Comparison of ENCODE assay signal across 8 mouse cellular contexts in the genomic region with DNA sequence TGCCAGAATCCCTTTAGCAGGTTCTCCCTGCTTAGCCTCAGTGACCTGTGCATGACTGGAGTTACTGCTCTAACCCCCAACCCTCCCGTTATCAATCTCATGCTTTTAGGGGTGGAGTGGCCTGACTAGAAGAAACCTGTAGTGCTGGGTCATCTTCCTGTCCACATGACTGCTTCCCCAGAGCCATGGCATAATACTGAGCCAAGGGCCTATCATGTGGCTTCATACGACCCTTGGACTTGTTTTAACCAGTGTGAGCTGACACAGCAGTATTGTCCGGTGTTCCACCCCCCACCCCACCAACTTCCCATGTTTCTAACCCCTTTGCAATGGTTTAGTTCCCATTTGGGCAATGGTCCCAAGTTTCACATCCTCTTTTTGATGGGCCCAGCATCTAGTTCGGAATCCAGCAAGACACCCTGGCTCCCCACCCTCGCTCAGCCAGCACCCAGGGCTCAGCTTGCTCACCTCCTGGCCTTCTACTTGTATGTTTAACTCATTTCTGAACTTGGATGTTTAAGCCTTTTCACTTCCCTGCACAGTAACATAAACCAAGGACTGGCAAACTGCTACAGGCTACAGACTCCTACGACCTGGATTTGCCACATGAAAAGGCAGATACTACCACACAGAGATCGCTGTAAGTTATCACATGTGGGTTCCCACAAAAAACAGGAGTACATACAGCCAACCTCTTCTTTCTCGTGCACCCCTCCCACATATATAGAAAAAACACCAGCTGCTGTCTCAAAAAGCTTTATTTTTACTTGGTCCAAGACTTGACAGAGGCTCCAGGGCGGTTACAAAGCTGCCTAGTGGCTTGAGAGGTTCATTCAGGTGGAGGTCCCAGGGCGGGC. TPM values are rescaled to one million over a fixed set of nuclear protein-coding genes. Genes with fewer than 3 reads are reported as not detected.
DNase-seq lines count a peak whose midpoint lies in the region; ATAC-seq and TF ChIP-seq lines count a peak whose summit lies in the region.

No protein-coding gene starts in this region.

- DNase-seq in layer of hippocampus, adult 2 months (ENCODE audit: low spot score in 2 of 2), result no peak
- no peak for DNase-seq in layer of hippocampus, postnatal 10 days (ENCODE audit: low spot score in 2 of 2)
- DNase-seq in liver, embryonic 13.5 days, result peak; percentile 63
- DNase-seq in ovary, adult 18-20 months (ENCODE audit: low spot score), result no peak
- no peak for DNase-seq in thymus, postnatal 4 days

- no peak for TF ChIP-seq CTCF in layer of hippocampus, adult 2 months (conservative IDR thresholded peaks at IDR 0.05)

- no peak for ATAC-seq in embryonic facial prominence, embryonic 13.5 days (ENCODE audit: insufficient number of reproducible peaks, insufficient read depth, low FRiP score, low TSS enrichment, low read depth)
- ATAC-seq in hindbrain, embryonic 15.5 days (ENCODE audit: low FRiP score, low read depth), result no peak
- peak; percentile 19 for ATAC-seq in liver, embryonic 13.5 days (ENCODE audit: low read depth)
- ATAC-seq in neural tube, embryonic 13.5 days (ENCODE audit: low read depth), result no peak

- WGBS in embryonic facial prominence, embryonic 13.5 days, result 58% methylated on average over 10 of the region's 10 CpGs
- 61% methylated on average over 10 of the region's 10 CpGs for WGBS in hindbrain, embryonic 15.5 days
- 44% methylated on average over 10 of the region's 10 CpGs for WGBS in liver, embryonic 13.5 days (ENCODE audit: insufficient replicate concordance)
- WGBS in neural tube, embryonic 13.5 days, result 74% methylated on average over 10 of the region's 10 CpGs

- peak overlapping the region; percentile 96 for H3K4me3 ChIP-seq in layer of hippocampus, adult 2 months
- H3K4me3 ChIP-seq in embryonic facial prominence, embryonic 13.5 days, result peak overlapping the region; percentile 80
- peak overlapping the region; percentile 77 for H3K4me3 ChIP-seq in hindbrain, embryonic 15.5 days
- H3K4me3 ChIP-seq in liver, embryonic 13.5 days (replicated peaks), result peak overlapping the region; percentile 78
- H3K4me3 ChIP-seq in neural tube, embryonic 13.5 days, result peak overlapping the region; percentile 69

- H3K36me3 ChIP-seq in embryonic facial prominence, embryonic 13.5 days, result peaks cover 66% of the 10 kb centered on the region
- peaks cover 33% of the 10 kb centered on the region for H3K36me3 ChIP-seq in hindbrain, embryonic 15.5 days
- peaks cover 47% of the 10 kb centered on the region for H3K36me3 ChIP-seq in liver, embryonic 13.5 days
- H3K36me3 ChIP-seq in neural tube, embryonic 13.5 days, result peaks cover 63% of the 10 kb centered on the region

- H3K9ac ChIP-seq in embryonic facial prominence, embryonic 13.5 days, result peak overlapping the region; percentile 93
- peak overlapping the region; percentile 86 for H3K9ac ChIP-seq in hindbrain, embryonic 15.5 days
- H3K9ac ChIP-seq in liver, embryonic 13.5 days, result peak overlapping the region; percentile 95
- H3K9ac ChIP-seq in neural tube, embryonic 13.5 days, result peak overlapping the region; percentile 90

- peak overlapping the region; percentile 84 for H3K4me2 ChIP-seq in embryonic facial prominence, embryonic 13.5 days
- peak overlapping the region; percentile 87 for H3K4me2 ChIP-seq in hindbrain, embryonic 15.5 days
- H3K4me2 ChIP-seq in liver, embryonic 13.5 days, result peak overlapping the region; percentile 81
- peak overlapping the region; percentile 96 for H3K4me2 ChIP-seq in neural tube, embryonic 13.5 days

- H3K4me1 ChIP-seq in embryonic facial prominence, embryonic 13.5 days, result peaks cover 41% of the 10 kb centered on the region
- H3K4me1 ChIP-seq in hindbrain, embryonic 15.5 days (replicated peaks), result peaks cover 39% of the 10 kb centered on the region
- peaks cover 53% of the 10 kb centered on the region for H3K4me1 ChIP-seq in liver, embryonic 13.5 days (replicated peaks)
- H3K4me1 ChIP-seq in neural tube, embryonic 13.5 days (replicated peaks), result peaks cover 44% of the 10 kb centered on the region

- no peaks in the 10 kb centered on the region for H3K9me3 ChIP-seq in embryonic facial prominence, embryonic 13.5 days
- H3K9me3 ChIP-seq in hindbrain, embryonic 15.5 days, result no peaks in the 10 kb centered on the region
- no peaks in the 10 kb centered on the region for H3K9me3 ChIP-seq in liver, embryonic 13.5 days (replicated peaks)
- H3K9me3 ChIP-seq in neural tube, embryonic 13.5 days, result no peaks in the 10 kb centered on the region

- no peaks in the 10 kb centered on the region for H3K27me3 ChIP-seq in embryonic facial prominence, embryonic 13.5 days
- no peaks in the 10 kb centered on the region for H3K27me3 ChIP-seq in hindbrain, embryonic 15.5 days
- H3K27me3 ChIP-seq in liver, embryonic 13.5 days, result no peaks in the 10 kb centered on the region
- H3K27me3 ChIP-seq in neural tube, embryonic 13.5 days, result no peaks in the 10 kb centered on the region

- peak overlapping the region; percentile 72 for H3K27ac ChIP-seq in layer of hippocampus, adult 2 months
- peak overlapping the region; percentile 44; the same call in 1 of the 2 replicates for H3K27ac ChIP-seq in embryonic facial prominence, embryonic 13.5 days
- peak overlapping the region; percentile 95 for H3K27ac ChIP-seq in hindbrain, embryonic 15.5 days (replicated peaks)
- H3K27ac ChIP-seq in liver, embryonic 13.5 days, result peak overlapping the region; percentile 98
- H3K27ac ChIP-seq in neural tube, embryonic 13.5 days (replicated peaks), result peak overlapping the region; percentile 97

RNA-seq across cellular contexts. Expression of a gene that starts 2.3 kb away (rescaled TPM):
- total RNA-seq in layer of hippocampus, adult 2 months (2021), result 100 to 1,000 TPM; 186 to 204 TPM
- total RNA-seq in layer of hippocampus, postnatal 10 days (2021), result 100 to 1,000 TPM; 429 to 433 TPM
- 5,253 and 5,612 TPM in 2 replicates for polyA plus RNA-seq in embryonic facial prominence, embryonic 13.5 days (2015; fragmentation: Nextera tagmentation; extraction: Ambion mirVana)
- 5,657 and 5,762 TPM in 2 replicates for polyA plus RNA-seq in hindbrain, embryonic 15.5 days (2015; fragmentation: Nextera tagmentation; extraction: Ambion mirVana)
- 7,621 and 8,262 TPM in 2 replicates for polyA plus RNA-seq in liver, embryonic 13.5 days (2015; fragmentation: Nextera tagmentation; extraction: Ambion mirVana)
- 6,282 and 6,442 TPM in 2 replicates for polyA plus RNA-seq in neural tube, embryonic 13.5 days (2015; fragmentation: Nextera tagmentation; extraction: Ambion mirVana)

RNA-seq across cellular contexts. Expression of a gene that starts 9.3 kb away (rescaled TPM):
- 10 to 100 TPM; 73.2 to 77.6 TPM for total RNA-seq in layer of hippocampus, adult 2 months (2021)
- total RNA-seq in layer of hippocampus, postnatal 10 days (2021), result 100 to 1,000 TPM; 103 to 123 TPM
- 154 and 190 TPM in 2 replicates for polyA plus RNA-seq in embryonic facial prominence, embryonic 13.5 days (2015; fragmentation: Nextera tagmentation; extraction: Ambion mirVana)
- polyA plus RNA-seq in hindbrain, embryonic 15.5 days (2015; fragmentation: Nextera tagmentation; extraction: Ambion mirVana), result 245 and 250 TPM in 2 replicates
- 104 and 106 TPM in 2 replicates for polyA plus RNA-seq in liver, embryonic 13.5 days (2015; fragmentation: Nextera tagmentation; extraction: Ambion mirVana)
- polyA plus RNA-seq in neural tube, embryonic 13.5 days (2015; fragmentation: Nextera tagmentation; extraction: Ambion mirVana), result 184 and 237 TPM in 2 replicates

RNA-seq across cellular contexts. Expression of a gene that starts 19.5 kb away (rescaled TPM):
- 10 to 100 TPM; 35.0 to 37.2 TPM for total RNA-seq in layer of hippocampus, adult 2 months (2021)
- total RNA-seq in layer of hippocampus, postnatal 10 days (2021), result 10 to 100 TPM; 44.5 to 44.9 TPM
- polyA plus RNA-seq in embryonic facial prominence, embryonic 13.5 days (2015; fragmentation: Nextera tagmentation; extraction: Ambion mirVana), result 141 and 148 TPM in 2 replicates
- 108 and 110 TPM in 2 replicates for polyA plus RNA-seq in hindbrain, embryonic 15.5 days (2015; fragmentation: Nextera tagmentation; extraction: Ambion mirVana)
- polyA plus RNA-seq in liver, embryonic 13.5 days (2015; fragmentation: Nextera tagmentation; extraction: Ambion mirVana), result 111 and 119 TPM in 2 replicates
- polyA plus RNA-seq in neural tube, embryonic 13.5 days (2015; fragmentation: Nextera tagmentation; extraction: Ambion mirVana), result 89.7 and 111 TPM in 2 replicates

RNA-seq across cellular contexts. Expression of a gene that starts 22.8 kb away (rescaled TPM):
- 10 to 100 TPM; 16.1 to 20.3 TPM for total RNA-seq in layer of hippocampus, adult 2 months (2021)
- total RNA-seq in layer of hippocampus, postnatal 10 days (2021), result 10 to 100 TPM; 18.9 to 20.9 TPM
- 38.0 and 39.6 TPM in 2 replicates for polyA plus RNA-seq in embryonic facial prominence, embryonic 13.5 days (2015; fragmentation: Nextera tagmentation; extraction: Ambion mirVana)
- 23.4 and 25.1 TPM in 2 replicates for polyA plus RNA-seq in hindbrain, embryonic 15.5 days (2015; fragmentation: Nextera tagmentation; extraction: Ambion mirVana)
- polyA plus RNA-seq in liver, embryonic 13.5 days (2015; fragmentation: Nextera tagmentation; extraction: Ambion mirVana), result 4.1 and 5.1 TPM in 2 replicates
- 21.5 and 25.9 TPM in 2 replicates for polyA plus RNA-seq in neural tube, embryonic 13.5 days (2015; fragmentation: Nextera tagmentation; extraction: Ambion mirVana)

RNA-seq across cellular contexts. Expression of a gene that starts 24.2 kb away (rescaled TPM):
- total RNA-seq in layer of hippocampus, adult 2 months (2021), result not detected
- total RNA-seq in layer of hippocampus, postnatal 10 days (2021), result under 1 TPM in 1 of 2 experiments, not detected in 1; 0.23 TPM
- 0.59 and 1.2 TPM in 2 replicates for polyA plus RNA-seq in embryonic facial prominence, embryonic 13.5 days (2015; fragmentation: Nextera tagmentation; extraction: Ambion mirVana)
- polyA plus RNA-seq in hindbrain, embryonic 15.5 days (2015; fragmentation: Nextera tagmentation; extraction: Ambion mirVana), result 0.13 and 0.30 TPM in 2 replicates
- polyA plus RNA-seq in liver, embryonic 13.5 days (2015; fragmentation: Nextera tagmentation; extraction: Ambion mirVana), result 0.80 and 0.87 TPM in 2 replicates
- polyA plus RNA-seq in neural tube, embryonic 13.5 days (2015; fragmentation: Nextera tagmentation; extraction: Ambion mirVana), result 0.13 and 0.29 TPM in 2 replicates

Comparison
In these comparisons a context has a peak if more than half of its experiments do, and no peak if none do; other contexts are left out.
1. H3K27ac ChIP-seq: peak in every context shown above with its lines; median percentile 98 in liver, embryonic 13.5 days; 97 in neural tube, embryonic 13.5 days; 95 in hindbrain, embryonic 15.5 days; 72 in layer of hippocampus, adult 2 months; 44 in embryonic facial prominence, embryonic 13.5 days.